Mouse (Mus musculus) lung, adult 2 months (tissue): ENCODE data around the gene Gm44805.

ENCODE experiments used
- CTCF ChIP-seq: fragments of 200-500 bp; IDR thresholded peaks from 2 replicates; pipeline ENCODE4 v1.5.1; 2011; ENCODE audit warnings: mild to moderate bottlenecking, low read length, control low read depth; ENCODE audit not compliant: insufficient read depth
- POLR2A ChIP-seq: fragments of 200-500 bp; IDR thresholded peaks from 2 replicates; pipeline ENCODE4 v1.6.1; 2011; ENCODE audit warnings: low read depth, mild to moderate bottlenecking, control low read depth, low read length, borderline replicate concordance; ENCODE audit errors: extremely low read depth

- TF ChIP-seq CTCF (no peak), POLR2A (no peak; the same call in 1 of the 2 replicates)
Measured at GRCm38 (mm10) chr7:19693421-19693820, 12.2 kb upstream of the Gm44805 start.
